Mouse (Mus musculus): ENCODE results near the gene Lypd6b.
A peak's percentile ranks its signal among the peaks of the same experiment; 100 is the strongest.

Lypd6b gene

GRCm38 (mm10) chr2:49771172-49771571, 16.3 kb upstream of the Lypd6b start:
- no peak for DNase-seq (ENCODE audit: low spot score)

GRCm38 (mm10) chr2:49773194-49773931, 14.1 kb upstream of the Lypd6b start:
- no peak for DNase-seq (ENCODE audit: low spot score)

- DNase-seq (ENCODE audit: low spot score), result no peak
Measured at GRCm38 (mm10) chr2:49774180-49774579, 13.3 kb upstream of the Lypd6b start.

DNA sequence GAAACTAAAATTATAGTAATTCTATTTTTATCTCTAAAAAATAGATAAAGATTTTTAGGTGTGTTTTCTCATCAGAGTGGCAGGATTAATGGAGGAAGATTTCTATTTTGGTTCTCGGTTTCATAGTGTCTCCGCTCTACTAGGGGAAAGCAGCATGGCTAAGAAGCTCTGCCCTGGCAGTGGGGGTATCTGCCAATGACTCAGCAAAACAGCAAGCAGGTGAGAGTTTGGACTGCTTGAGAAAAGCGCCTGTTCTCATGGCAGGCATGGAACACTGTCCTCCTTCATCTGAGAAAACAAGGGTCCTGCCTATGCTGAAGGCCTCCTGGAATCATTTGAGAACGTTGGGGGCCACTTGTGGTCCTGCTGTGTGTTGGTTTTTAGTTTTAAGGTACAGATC, 12.3 kb upstream of the Lypd6b start:
- no peak for DNase-seq (ENCODE audit: low spot score)

- DNase-seq (ENCODE audit: low spot score), result no peak
Measured at GRCm38 (mm10) chr2:49775735-49776134, 11.8 kb upstream of the Lypd6b start.

- DNase-seq (ENCODE audit: low spot score), result no peak
Measured at GRCm38 (mm10) chr2:49776407-49776806, 11.1 kb upstream of the Lypd6b start.

DNA sequence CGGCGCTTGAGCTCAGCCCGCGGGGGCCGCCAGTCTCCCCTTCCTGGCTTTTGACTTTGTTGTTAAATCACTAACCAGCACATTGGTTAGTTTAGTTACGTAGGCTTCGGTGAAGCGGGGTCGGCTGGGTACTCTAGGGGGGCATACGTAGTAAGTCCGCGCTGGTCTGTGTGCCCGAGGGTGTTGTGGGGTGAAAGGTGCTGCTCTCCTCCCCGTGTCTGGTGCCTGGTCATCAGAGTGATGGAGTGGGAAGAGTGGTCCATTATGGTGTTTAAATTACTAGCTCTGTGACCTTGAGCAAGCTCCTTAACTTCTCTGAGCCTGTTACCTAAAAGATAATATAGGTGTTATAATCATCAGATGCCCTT, 547 bp downstream of the Lypd6b start:
- no peak for DNase-seq (ENCODE audit: low spot score)

DNA sequence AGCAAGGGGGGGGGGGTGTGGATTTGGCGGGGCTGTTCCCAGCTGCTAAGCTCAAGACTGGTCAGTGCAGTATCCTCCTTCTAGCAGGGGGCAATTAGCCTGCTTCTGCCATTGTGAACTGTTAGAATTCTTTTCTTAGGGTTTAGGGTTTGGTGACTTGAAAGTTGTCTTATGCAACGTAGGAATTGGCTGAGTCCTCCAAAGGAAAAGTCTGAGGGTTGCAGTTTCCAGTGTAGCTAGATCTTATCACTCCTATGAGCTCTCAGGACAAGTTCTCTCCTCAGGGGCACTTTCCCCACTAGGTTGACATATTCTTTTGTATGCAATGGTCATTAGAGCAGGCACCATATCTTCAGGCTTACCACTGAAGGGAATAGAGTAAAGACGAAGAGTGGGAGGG, 1.2 kb downstream of the Lypd6b start:
- DNase-seq (ENCODE audit: low spot score), result no peak

DNA sequence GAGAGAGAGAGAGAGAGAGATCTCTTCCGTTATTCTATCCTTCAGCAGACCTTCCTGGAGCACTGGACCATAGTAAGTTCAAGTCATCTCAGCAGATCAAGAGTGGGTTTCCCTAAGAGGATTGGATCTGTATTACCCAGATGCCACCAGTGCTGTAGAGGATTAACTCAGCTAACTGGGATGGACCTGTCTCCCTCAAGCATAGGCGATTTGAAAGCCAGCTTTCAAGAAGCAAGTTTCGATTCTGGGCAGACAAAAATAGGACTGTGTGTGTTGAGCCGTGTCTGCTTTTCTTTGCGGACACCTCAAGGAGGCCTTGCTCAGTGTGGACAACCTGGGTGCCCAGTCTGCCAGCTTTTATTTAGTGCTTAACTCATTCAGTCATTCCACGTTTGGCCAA, 1.6 kb downstream of the Lypd6b start:
- DNase-seq (ENCODE audit: low spot score), result no peak

DNA sequence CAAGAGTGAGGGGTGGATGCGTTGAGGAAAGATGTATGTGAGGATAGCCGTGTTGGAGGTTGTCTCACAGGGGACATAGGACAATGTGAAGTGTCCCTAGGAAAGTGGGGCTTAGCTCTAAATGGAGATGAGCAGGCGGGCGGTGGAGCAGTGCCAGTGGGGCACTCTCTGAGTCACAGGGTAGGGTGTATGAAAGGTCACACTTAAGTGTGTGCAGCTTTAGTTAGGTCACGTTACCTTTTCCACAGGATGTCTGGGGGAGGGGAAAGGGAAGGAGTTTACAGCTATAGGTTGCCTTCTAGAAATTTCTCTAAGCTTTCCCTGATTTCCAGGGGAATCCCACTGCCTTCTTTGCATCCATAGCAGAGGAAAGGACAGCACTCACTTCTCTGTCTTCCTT, 2.0 kb downstream of the Lypd6b start:
- no peak for DNase-seq (ENCODE audit: low spot score)

DNA sequence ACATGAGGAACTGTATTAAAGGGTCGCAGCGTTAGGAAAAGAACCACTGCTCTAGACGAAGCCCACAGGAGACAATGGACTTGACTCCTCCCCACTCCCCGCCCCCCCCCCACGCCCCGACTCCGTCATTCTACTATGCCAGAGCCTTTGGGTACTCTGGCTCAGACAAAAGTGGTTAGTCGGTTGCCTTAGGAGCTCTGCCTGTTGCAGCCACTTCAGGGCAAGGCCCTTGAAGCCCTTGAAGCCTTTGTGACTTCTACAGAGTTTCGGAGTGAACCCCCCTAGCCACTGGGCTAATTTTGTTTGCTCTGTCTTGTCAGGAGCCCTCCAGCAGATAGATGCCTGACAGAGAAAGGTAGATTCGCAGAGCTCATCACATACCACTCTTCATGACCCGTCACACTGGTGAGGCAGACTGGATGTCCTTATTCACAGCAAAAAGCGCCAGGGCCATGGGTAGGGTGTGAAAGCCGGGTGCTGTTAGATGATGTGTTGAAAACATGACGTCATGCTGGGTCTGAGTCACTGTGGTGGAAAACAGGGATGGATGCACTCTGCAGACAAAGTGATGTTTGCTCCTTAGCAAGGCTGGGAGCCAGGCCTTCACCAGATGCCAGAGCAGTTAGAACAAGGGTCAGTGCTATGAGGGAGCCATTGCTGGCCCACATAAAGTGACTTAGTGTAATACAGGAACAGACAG, 10.1 kb downstream of the Lypd6b start:
- DNase-seq (ENCODE audit: low spot score), result no peak

- no peak for DNase-seq (ENCODE audit: low spot score)
Measured at GRCm38 (mm10) chr2:49804448-49804847, 17.0 kb downstream of the Lypd6b start.

DNA sequence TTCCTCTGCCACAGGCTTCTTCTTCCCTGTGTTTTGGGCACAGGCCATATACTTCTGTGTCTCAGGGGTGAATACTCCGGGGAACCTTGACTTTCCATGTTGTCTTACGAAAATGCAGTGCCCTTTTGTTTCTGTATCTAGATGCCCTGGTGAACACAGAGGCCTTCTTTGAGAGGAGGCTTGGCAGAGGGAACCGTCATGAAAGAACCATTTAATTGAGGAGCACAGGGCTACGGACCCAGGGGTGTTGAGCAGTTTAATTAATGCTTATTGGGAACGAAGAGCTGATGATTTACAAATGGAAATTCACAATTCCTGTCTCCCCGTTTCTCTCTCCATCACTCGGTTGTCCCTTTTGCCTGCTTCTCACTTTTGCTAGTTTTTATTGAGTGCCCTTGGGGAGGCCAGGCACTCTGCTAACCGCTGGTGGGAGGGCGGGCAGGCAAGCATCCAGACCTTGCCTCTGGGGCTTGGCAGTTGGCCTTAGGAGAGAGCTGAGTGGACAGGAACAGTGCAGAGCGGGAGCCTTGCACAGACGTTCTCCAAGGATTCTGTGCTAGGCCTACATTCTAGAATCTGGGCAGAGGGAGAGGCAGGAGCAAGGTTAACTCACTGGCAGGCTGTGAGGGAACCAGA, 18.4 kb downstream of the Lypd6b start:
- peak; percentile 61 for DNase-seq (ENCODE audit: low spot score)

- no peak for DNase-seq (ENCODE audit: low spot score)
Measured at GRCm38 (mm10) chr2:49809496-49809895, 22.0 kb downstream of the Lypd6b start.

DNA sequence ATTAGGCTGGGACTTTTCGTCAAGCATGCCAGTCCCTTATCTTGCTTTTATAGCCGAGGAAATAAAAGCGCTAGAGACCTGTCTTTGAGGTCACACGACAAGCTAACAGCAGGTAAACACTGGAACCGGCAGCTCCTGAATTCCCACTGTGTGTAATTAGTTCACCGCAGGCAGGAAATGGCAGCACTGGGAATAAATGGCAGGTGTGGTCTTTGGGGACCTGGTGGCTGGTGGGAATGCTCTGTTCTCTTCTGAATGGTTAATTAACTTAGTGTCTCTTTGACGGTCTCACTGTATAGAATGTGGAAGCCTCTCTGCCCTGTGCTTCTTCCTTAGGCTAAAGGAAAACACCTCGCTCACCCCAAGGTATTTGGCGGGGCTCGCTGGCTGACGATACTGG, 23.9 kb downstream of the Lypd6b start:
- no peak for DNase-seq (ENCODE audit: low spot score)

DNA sequence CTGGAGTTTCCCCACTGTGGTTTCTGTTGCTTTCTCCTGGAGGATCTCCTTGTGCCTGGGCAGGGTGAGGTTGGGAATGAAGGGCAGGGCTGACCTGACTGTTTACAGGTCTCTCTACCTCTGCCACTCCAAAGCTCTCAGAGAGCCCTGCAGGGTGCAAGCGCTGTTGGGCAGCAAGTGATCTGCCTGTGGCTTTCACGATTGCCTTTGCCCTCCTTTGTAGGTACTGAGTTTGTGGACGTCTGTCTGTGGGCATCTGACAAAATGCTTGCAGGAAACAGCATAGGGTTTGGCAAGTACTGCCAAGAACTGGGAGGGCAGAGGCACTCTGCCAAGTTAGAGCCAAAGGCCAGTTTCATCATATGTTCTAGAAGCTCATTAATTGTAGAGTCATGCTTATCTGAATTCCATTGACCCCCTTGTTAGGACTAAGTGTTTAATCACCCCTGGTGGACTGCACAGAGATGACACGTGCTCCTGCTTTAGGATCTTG, 24.4 kb downstream of the Lypd6b start:
- peak; percentile 54 for DNase-seq (ENCODE audit: low spot score)

GRCm38 (mm10) chr2:49813151-49813550, 25.7 kb downstream of the Lypd6b start:
- DNase-seq (ENCODE audit: low spot score), result no peak

- no peak for DNase-seq (ENCODE audit: low spot score)
Measured at GRCm38 (mm10) chr2:49814011-49814410, 26.5 kb downstream of the Lypd6b start.

DNA sequence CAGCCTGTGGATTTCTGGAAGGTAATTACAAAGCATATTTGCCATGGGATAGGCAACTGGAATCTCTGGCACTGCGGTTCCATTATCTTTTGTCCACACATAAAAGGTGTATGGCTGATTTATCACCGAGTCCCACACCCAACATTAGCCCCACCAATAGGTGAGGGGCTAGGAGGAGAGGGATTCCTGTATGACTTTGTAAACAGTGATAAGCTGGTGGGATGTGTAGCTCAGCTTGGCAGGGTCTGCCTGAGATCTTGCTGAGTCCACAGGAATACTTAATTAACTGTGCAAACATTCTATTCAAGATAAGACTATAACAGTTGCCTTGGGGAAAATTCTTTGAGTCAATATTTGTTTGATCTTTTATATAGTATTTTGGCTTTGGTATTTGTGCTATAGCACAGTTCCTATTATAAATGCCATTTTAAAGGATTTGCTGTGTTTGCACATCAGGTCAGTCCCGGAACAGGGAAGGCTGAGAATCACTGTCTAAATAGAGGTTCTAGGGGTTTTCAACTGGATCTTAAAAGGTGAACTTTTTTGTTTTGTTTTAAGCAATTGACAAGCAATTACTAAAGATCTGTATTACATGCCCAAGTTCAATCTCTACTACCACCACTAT, 28.3 kb downstream of the Lypd6b start:
- DNase-seq (ENCODE audit: low spot score), result no peak

GRCm38 (mm10) chr2:49816549-49816948, 29.1 kb downstream of the Lypd6b start:
- DNase-seq (ENCODE audit: low spot score), result no peak

DNA sequence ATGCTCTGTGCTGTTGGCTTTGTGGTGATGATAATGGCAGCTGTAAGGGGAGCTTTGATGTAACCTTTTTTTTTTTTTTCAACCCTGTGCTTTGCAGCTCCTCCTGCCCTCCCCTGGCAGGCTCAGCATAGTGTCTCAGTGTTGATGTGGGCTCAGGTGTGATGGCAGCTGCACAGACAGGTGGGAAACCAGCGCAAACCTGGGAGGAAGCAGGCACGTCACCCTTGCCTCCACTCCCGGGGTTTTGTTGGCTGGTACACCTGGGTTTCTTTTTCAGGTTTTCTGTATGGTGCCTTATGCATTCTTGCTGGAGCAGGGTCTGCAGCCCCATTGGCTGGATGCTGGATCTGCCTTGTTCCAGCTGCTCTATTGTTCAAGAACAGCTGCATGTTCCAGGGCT, 29.7 kb downstream of the Lypd6b start:
- no peak for DNase-seq (ENCODE audit: low spot score)

DNA sequence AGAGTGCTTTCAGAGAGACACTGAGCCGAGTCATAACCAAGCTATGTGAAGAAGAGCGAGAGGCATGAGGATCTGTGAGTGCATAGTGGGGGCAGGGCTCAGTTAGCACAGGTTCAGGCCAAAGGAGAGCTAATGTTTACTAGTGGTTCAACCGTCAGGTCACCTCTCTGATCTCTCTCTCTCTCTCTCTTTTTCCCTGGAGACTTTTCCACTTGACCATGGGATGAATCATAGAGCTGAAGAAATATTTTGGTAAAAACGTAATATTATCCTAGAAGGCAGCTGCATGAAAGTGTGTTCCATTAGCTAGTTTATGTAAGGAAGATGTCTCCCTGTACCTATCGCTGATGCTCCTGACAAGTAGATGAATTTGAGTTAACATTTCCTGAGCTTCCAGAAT, 30.6 kb downstream of the Lypd6b start:
- no peak for DNase-seq (ENCODE audit: low spot score)

DNA sequence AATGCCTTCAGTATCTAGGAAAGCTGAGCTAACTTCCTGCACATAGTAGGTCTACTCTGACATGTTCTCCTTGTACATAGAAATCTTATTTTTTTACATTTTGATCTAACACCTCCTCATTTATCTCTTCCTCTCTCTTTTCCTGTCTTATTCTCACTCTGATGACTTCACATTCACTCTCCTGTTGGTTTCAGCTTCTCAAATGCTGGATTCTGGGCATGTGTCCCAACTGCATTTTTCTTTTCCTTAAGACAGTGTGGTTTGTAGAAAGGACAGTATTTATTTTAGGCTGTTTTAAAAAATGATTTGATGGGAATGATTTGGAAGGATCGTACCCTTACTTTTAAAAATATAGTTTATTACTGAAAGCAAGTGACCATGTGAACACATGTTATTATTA, 34.8 kb downstream of the Lypd6b start:
- DNase-seq (ENCODE audit: low spot score), result no peak

Data from ovary, postnatal 36 days (tissue).